Mouse (Mus musculus): ENCODE measurements around the gene Foxf2. TPM values are rescaled to one million over a fixed set of nuclear protein-coding genes. Genes with fewer than 3 reads are reported as not detected.

Foxf2 gene
- total and polyA plus RNA-seq, 2 experiments from 2014 or later = 5.1 to 11.0 TPM

- DNase-seq (ENCODE audit: low spot score) (peak; percentile 62), ATAC-seq (ENCODE audit: low FRiP score) (no peak)
- Histone ChIP-seq H3K4me1 (ENCODE audit: insufficient read depth, low read length) (peaks cover 5% of the 10 kb centered on the region; the same call in 1 of the 2 replicates), H3K27me3 (ENCODE audit: insufficient read depth, low read length) (peaks cover 58% of the 10 kb centered on the region), H3K9me3 (ENCODE audit: low read length) (no peaks in the 10 kb centered on the region), H3K4me3 (ENCODE audit: low read depth, low read length) (no peak overlapping the region), H3K36me3 (ENCODE audit: insufficient read depth, low read length) (no peaks in the 10 kb centered on the region), H3K27ac (ENCODE audit: low read depth, low read length) (no peak overlapping the region), H3K4me2 (ENCODE audit: low read depth, low read length, poor library complexity, severe bottlenecking) (no peak overlapping the region), H3K9ac (replicated peaks; ENCODE audit: low read length, poor library complexity, severe bottlenecking) (no peak overlapping the region)
- WGBS = under 1% methylated on average over 13 of the region's 13 CpGs
- TF ChIP-seq CTCF (IDR thresholded peaks at IDR 0.05) = peak; percentile 93
These were observed 6.8 kb downstream of the Foxf2 start for GRCm38 (mm10) chr13:31632450-31632849.

- H3K4me2 ChIP-seq (ENCODE audit: low read depth, low read length, poor library complexity, severe bottlenecking) = no peak overlapping the region
- DNase-seq (ENCODE audit: low spot score) = no peak
- 79% methylated on average over 4 of the region's 4 CpGs for WGBS
- TF ChIP-seq CTCF (IDR thresholded peaks at IDR 0.05) = no peak
- no peak overlapping the region for H3K9ac ChIP-seq (replicated peaks; ENCODE audit: low read length, poor library complexity, severe bottlenecking)
- peaks cover 49% of the 10 kb centered on the region for H3K27me3 ChIP-seq (ENCODE audit: insufficient read depth, low read length)
- peaks cover 5% of the 10 kb centered on the region; the same call in 1 of the 2 replicates for H3K4me1 ChIP-seq (ENCODE audit: insufficient read depth, low read length)
- H3K9me3 ChIP-seq (ENCODE audit: low read length) = no peaks in the 10 kb centered on the region
- no peak for ATAC-seq (ENCODE audit: low FRiP score)
- H3K27ac ChIP-seq (ENCODE audit: low read depth, low read length) = no peak overlapping the region
- no peaks in the 10 kb centered on the region for H3K36me3 ChIP-seq (ENCODE audit: insufficient read depth, low read length)
- H3K4me3 ChIP-seq (ENCODE audit: low read depth, low read length) = no peak overlapping the region
These were observed 7.6 kb downstream of the Foxf2 start for GRCm38 (mm10) chr13:31633259-31633658.

GRCm38 (mm10) chr13:31635546-31635945 lies 9.9 kb downstream of the Foxf2 start:
- Histone ChIP-seq H3K4me2 (ENCODE audit: low read depth, low read length, poor library complexity, severe bottlenecking) (no peak overlapping the region), H3K4me1 (ENCODE audit: insufficient read depth, low read length) (no peaks in the 10 kb centered on the region), H3K4me3 (ENCODE audit: low read depth, low read length) (no peak overlapping the region), H3K36me3 (ENCODE audit: insufficient read depth, low read length) (no peaks in the 10 kb centered on the region), H3K9me3 (ENCODE audit: low read length) (no peaks in the 10 kb centered on the region), H3K27ac (ENCODE audit: low read depth, low read length) (no peak overlapping the region), H3K9ac (replicated peaks; ENCODE audit: low read length, poor library complexity, severe bottlenecking) (no peak overlapping the region), H3K27me3 (ENCODE audit: insufficient read depth, low read length) (peaks cover 29% of the 10 kb centered on the region)
- DNase-seq (ENCODE audit: low spot score) = no peak
- ATAC-seq (ENCODE audit: low FRiP score) = no peak
- 58% methylated on average over 4 of the region's 4 CpGs for WGBS
- TF ChIP-seq CTCF (IDR thresholded peaks at IDR 0.05) = no peak

DNA sequence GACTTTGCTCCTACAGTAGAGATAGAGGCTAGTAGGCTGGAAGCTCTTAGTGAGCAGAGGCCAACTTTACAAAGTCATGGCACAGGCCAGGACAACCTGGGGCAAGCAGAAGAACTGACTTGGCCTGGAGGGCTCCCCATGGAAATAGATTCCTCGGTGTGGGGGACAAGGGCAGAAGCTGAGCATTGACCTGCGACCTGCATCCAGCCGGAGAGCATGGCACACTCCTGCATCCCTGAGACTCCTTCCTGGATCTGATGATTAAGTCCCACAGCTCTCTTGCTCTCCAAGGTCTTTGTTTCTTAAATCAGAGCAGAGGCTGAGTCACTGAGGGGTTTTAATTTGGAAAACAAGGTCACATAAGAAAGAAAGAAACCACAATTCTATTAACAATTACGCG lies 15.9 kb downstream of the Foxf2 start:
- no peak for DNase-seq (ENCODE audit: low spot score)
- no peak for TF ChIP-seq CTCF (IDR thresholded peaks at IDR 0.05)
- no peak for ATAC-seq (ENCODE audit: low FRiP score)
- Histone ChIP-seq H3K4me1 (ENCODE audit: insufficient read depth, low read length) (no peaks in the 10 kb centered on the region), H3K9me3 (ENCODE audit: low read length) (no peaks in the 10 kb centered on the region), H3K36me3 (ENCODE audit: insufficient read depth, low read length) (no peaks in the 10 kb centered on the region), H3K9ac (replicated peaks; ENCODE audit: low read length, poor library complexity, severe bottlenecking) (no peak overlapping the region), H3K4me2 (ENCODE audit: low read depth, low read length, poor library complexity, severe bottlenecking) (no peak overlapping the region), H3K4me3 (ENCODE audit: low read depth, low read length) (no peak overlapping the region), H3K27ac (ENCODE audit: low read depth, low read length) (no peak overlapping the region), H3K27me3 (ENCODE audit: insufficient read depth, low read length) (no peaks in the 10 kb centered on the region)
- WGBS = 87% methylated on average over 5 of the region's 5 CpGs

DNA sequence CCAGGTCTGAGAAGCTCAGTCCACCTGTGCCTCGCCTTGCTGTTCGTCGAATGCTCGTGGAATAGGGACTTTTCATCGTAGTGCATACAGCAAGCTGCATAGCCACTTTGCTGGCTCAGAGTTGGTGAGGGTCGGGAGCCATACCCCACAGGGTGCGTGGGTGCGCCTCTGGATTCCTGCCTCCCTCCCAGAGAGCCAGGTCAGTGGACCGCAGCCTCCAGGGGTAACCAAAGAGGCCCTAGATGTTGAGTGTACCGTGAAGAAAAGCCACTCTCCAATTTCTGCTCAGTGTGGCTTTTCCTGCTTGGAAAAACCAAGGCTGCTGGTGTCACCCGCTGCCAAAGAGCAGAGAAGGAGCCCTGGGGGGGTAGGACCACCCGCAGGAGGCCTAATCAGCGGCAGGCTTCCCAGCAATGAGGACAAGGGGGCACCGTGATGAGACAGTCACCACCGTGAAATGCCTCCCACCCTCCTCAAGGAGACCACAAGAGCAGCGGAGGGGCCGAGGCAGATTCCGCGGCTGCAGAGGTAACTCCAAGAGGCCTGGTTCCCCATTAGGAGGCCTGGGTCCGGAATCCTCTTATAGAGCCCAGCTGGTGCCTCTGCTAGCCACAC lies 26.6 kb downstream of the Foxf2 start:
- H3K9ac ChIP-seq (replicated peaks; ENCODE audit: low read length, poor library complexity, severe bottlenecking) = no peak overlapping the region
- TF ChIP-seq CTCF (IDR thresholded peaks at IDR 0.05) = no peak
- no peak overlapping the region for H3K4me2 ChIP-seq (ENCODE audit: low read depth, low read length, poor library complexity, severe bottlenecking)
- WGBS = 81% methylated on average over 20 of the region's 20 CpGs
- DNase-seq (ENCODE audit: low spot score) = no peak
- H3K27me3 ChIP-seq (ENCODE audit: insufficient read depth, low read length) = no peaks in the 10 kb centered on the region
- ATAC-seq (ENCODE audit: low FRiP score) = no peak
- H3K4me3 ChIP-seq (ENCODE audit: low read depth, low read length) = no peak overlapping the region
- no peak overlapping the region for H3K27ac ChIP-seq (ENCODE audit: low read depth, low read length)
- H3K9me3 ChIP-seq (ENCODE audit: low read length) = no peaks in the 10 kb centered on the region
- H3K36me3 ChIP-seq (ENCODE audit: insufficient read depth, low read length) = no peaks in the 10 kb centered on the region
- no peaks in the 10 kb centered on the region for H3K4me1 ChIP-seq (ENCODE audit: insufficient read depth, low read length)

DNA sequence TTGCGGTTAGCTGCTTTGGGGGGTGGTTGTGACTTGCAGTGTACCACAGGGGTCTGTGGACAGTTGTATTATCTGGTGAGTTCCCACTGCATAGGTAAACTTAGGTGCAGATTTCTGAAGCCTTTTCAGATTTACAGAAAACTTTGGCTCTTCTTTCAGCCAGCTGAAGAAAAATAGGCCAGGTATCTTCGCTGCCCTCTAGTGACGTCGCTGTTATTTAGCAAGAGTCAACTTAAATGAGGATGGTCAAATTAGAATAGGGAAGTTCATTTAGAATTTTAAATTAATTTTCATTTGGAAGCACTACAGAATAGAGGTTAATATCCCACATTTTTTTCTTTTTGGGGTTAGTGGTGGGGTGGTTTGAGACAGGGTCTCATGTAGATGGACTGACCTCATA lies 30.6 kb downstream of the Foxf2 start:
- Histone ChIP-seq H3K4me3 (ENCODE audit: low read depth, low read length) (no peak overlapping the region), H3K36me3 (ENCODE audit: insufficient read depth, low read length) (no peaks in the 10 kb centered on the region), H3K4me1 (ENCODE audit: insufficient read depth, low read length) (no peaks in the 10 kb centered on the region), H3K9ac (replicated peaks; ENCODE audit: low read length, poor library complexity, severe bottlenecking) (no peak overlapping the region), H3K4me2 (ENCODE audit: low read depth, low read length, poor library complexity, severe bottlenecking) (no peak overlapping the region), H3K27me3 (ENCODE audit: insufficient read depth, low read length) (no peaks in the 10 kb centered on the region), H3K9me3 (ENCODE audit: low read length) (no peaks in the 10 kb centered on the region), H3K27ac (ENCODE audit: low read depth, low read length) (no peak overlapping the region)
- 63% methylated on average over 4 of the region's 4 CpGs for WGBS
- DNase-seq (ENCODE audit: low spot score) = peak; percentile 10
- peak; percentile 62 for TF ChIP-seq CTCF (IDR thresholded peaks at IDR 0.05)
- ATAC-seq (ENCODE audit: low FRiP score) = no peak
